Mouse (Mus musculus): ENCODE data around the gene Dcaf7. TPM values are rescaled to one million over a fixed set of nuclear protein-coding genes. Genes with fewer than 3 reads are reported as not detected.
"Not testable (repeated sequence)": the region's sequence is repeated elsewhere in the genome, so short reads cannot be mapped to it uniquely, and the experiment has no call there.

Dcaf7 gene
- total RNA-seq, 2 experiments from 2014 or later: 129 to 131 TPM

GRCm38 (mm10) chr11:106044349-106044748 is 7.7 kb downstream of the Dcaf7 start:
- no peak for DNase-seq (ENCODE audit: low spot score in 2 of 2)

- DNase-seq (ENCODE audit: low spot score in 2 of 2): no peak
These were observed 8.6 kb downstream of the Dcaf7 start for GRCm38 (mm10) chr11:106045256-106045655.

GRCm38 (mm10) chr11:106045780-106046179 is 9.1 kb downstream of the Dcaf7 start:
- DNase-seq (ENCODE audit: low spot score in 2 of 2): no peak

GRCm38 (mm10) chr11:106046584-106046983 is 9.9 kb downstream of the Dcaf7 start:
- no peak for DNase-seq (ENCODE audit: low spot score in 2 of 2)

- no peak for DNase-seq (ENCODE audit: low spot score in 2 of 2)
These were observed 17.2 kb downstream of the Dcaf7 start for GRCm38 (mm10) chr11:106053921-106054320.

- no peak for DNase-seq (ENCODE audit: low spot score in 2 of 2)
These were observed 17.9 kb downstream of the Dcaf7 start for GRCm38 (mm10) chr11:106054600-106054999.

GRCm38 (mm10) chr11:106055341-106055740 is 18.7 kb downstream of the Dcaf7 start:
- no peak for DNase-seq (ENCODE audit: low spot score in 2 of 2)

GRCm38 (mm10) chr11:106056819-106057491 is 20.3 kb downstream of the Dcaf7 start:
- DNase-seq (ENCODE audit: low spot score in 2 of 2): no peak

- no peak for DNase-seq (ENCODE audit: low spot score in 2 of 2)
These were observed 21.3 kb downstream of the Dcaf7 start for GRCm38 (mm10) chr11:106058020-106058419.

GRCm38 (mm10) chr11:106060549-106060948 is 23.9 kb downstream of the Dcaf7 start:
- DNase-seq (ENCODE audit: low spot score in 2 of 2): no peak

GRCm38 (mm10) chr11:106061311-106061710 is 24.6 kb downstream of the Dcaf7 start:
- DNase-seq (ENCODE audit: low spot score in 2 of 2): no peak

- no peak for DNase-seq (ENCODE audit: low spot score in 2 of 2)
These were observed 27.1 kb downstream of the Dcaf7 start for GRCm38 (mm10) chr11:106063756-106064155.

GRCm38 (mm10) chr11:106065073-106065922 is 28.6 kb downstream of the Dcaf7 start:
- no peak for DNase-seq (ENCODE audit: low spot score in 2 of 2)

GRCm38 (mm10) chr11:106065923-106066571 is 29.4 kb downstream of the Dcaf7 start, which contains the start of gene Taco1:
Gene Taco1, plus strand, starts transcription at chr11:106066061.
- DNase-seq (ENCODE audit: low spot score in 2 of 2): peak; percentile 92 to 96

- not testable (repeated sequence) for DNase-seq (ENCODE audit: low spot score in 2 of 2)
These were observed 29.9 kb downstream of the Dcaf7 start for GRCm38 (mm10) chr11:106066616-106067015.

- no peak for DNase-seq (ENCODE audit: low spot score in 2 of 2)
These were observed 37.1 kb downstream of the Dcaf7 start for GRCm38 (mm10) chr11:106073774-106074173.

- DNase-seq (ENCODE audit: low spot score in 2 of 2): peak in 1 of 2 experiments; percentile 66
These were observed 39.6 kb downstream of the Dcaf7 start for GRCm38 (mm10) chr11:106076321-106076720.

GRCm38 (mm10) chr11:106083708-106084701 is 47.3 kb downstream of the Dcaf7 start, which contains the start of gene Map3k3:
Gene Map3k3, plus strand, starts transcription at chr11:106084613.
- peak; percentile 100 for DNase-seq (ENCODE audit: low spot score in 2 of 2)

GRCm38 (mm10) chr11:106084911-106085561 is 48.4 kb downstream of the Dcaf7 start:
- peak; percentile 41 to 68 for DNase-seq (ENCODE audit: low spot score in 2 of 2)

- no peak for DNase-seq (ENCODE audit: low spot score in 2 of 2)
These were observed 61.6 kb downstream of the Dcaf7 start for GRCm38 (mm10) chr11:106098223-106098622.

Data from layer of hippocampus, adult 18-20 months (tissue).